Mouse (Mus musculus) cerebellum, postnatal 36 days (tissue): Measurements from ENCODE around the gene D17H6S53E.

Experiments used
- DNase-seq, 2 experiments: peaks; one replicate each; pipeline ENCODE4 v3.0.0; 2021 to 2022; ENCODE audit warnings: mixed read lengths in 2 of 2

D17H6S53E gene

DNA sequence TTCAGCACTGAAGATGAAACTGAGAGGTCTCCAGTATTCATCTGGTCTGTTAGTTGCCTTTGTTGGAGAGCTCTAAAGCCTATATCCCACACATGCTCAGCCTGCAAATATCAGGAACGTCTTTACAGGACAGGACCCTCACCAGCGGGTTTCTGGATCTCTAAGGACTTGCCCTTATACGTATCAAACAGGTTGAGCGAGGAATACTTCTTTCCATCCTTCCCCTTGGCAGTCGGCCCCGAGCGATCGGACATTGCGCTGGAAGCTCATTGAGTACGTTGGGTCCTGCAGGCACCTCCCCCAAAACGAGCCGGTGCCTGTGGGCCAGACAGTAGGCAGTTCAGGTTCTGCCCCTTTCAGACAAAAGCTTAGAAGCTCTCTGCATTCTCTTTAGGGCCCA is 36.6 kb downstream of the D17H6S53E start:
- DNase-seq, result no peak

DNA sequence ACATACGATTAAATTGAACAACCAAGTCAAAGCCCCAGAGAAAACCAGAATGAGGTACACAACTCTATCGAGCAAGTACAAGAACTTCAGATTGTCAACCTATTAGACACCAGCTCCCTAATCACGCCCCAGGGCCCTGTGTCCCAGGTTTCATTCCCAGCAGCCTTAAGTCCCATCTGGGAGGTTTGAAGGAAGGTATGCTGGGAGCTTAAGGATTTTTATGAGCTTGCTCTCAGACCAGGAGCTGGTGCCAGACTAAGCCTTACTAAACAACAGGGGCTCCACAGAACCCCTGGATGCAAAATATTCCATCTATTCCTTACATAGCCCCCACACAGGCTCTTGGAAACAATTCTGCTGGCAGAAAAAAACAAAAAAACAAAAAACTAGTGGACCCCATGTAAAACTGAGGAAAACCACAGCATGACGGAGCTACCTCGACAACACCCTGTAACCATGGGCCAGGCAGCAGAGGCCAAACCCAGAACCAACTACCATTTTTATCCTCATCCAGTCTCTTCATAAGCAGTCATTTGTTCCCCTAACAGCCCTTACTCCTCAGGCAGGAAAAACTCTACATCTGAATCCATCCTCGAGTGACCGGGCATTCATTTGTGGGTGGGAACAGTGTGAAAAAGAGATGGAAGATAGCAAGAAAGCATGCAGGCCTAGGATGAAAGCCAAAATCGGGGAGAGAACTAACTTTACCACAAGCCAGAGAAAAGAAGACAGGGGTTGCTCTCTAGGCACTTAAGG is 37.3 kb downstream of the D17H6S53E start:
- no peak for DNase-seq

DNA sequence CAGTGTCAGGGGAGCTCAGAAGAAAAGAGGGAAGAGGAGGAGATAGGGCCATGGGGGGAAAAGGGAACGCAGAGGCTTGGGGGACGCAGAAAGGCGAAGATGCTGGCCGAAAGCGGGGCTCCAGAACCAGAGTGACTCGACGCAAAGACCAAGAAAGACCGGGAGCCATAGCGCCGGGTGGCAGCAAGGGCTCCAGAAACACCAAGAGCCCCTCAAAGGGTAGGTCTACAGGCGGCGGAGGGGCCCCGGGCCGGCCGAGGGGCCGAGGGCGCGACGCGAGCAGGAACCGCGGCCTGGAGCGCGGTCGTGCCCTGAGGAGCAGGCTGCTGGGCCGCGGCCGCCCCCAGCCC is 38.0 kb downstream of the D17H6S53E start:
- DNase-seq, result peak in 1 of 2 experiments; percentile 45

DNA sequence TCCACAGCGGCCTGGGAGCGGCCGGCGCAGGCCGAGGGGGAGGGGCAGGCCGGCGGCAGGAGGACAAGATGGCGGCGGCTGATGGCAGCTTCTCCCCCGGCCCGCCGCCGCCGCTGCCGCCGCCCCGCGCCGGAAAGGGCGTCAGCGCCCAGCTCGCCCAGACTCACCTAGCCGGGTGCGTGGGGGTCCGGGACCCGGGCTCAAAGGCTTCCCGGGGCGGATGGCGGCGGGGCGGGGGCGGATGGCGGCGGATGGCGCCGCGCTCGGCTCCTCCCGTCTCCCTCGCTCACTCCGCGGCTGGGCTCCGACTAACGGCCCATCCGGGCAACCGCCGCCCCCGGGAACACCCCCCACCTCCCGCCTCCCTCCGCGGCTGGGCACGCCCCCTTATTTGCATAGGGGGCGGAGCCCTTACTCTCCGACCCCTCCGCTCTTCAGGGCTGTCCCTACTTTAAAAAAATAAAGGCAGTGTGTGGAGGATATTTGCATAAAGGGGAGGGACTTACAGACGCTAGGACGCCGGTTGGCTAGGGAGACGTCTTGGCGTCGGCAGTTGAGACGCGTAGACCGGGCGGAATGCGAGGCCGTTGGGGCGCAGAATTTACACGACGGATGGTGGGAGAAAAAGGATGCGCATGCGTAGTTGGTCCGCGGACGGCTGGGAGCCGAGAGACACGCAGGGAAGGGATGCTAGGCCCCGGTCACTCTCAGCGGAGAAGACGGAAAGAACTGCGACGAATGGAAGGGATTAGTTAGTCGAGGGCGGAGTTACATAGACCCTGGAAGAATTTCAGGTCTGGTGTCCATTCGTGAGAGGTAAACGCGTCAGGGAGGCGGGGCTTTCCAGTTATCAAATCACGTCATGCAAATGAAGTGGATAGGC is 38.6 kb downstream of the D17H6S53E start, which contains the start of gene Prrc2a:
TSS of gene Prrc2a (minus strand) at position 330 of the 883 bp plus-strand sequence.
- DNase-seq, result peak; percentile 98 to 99

DNA sequence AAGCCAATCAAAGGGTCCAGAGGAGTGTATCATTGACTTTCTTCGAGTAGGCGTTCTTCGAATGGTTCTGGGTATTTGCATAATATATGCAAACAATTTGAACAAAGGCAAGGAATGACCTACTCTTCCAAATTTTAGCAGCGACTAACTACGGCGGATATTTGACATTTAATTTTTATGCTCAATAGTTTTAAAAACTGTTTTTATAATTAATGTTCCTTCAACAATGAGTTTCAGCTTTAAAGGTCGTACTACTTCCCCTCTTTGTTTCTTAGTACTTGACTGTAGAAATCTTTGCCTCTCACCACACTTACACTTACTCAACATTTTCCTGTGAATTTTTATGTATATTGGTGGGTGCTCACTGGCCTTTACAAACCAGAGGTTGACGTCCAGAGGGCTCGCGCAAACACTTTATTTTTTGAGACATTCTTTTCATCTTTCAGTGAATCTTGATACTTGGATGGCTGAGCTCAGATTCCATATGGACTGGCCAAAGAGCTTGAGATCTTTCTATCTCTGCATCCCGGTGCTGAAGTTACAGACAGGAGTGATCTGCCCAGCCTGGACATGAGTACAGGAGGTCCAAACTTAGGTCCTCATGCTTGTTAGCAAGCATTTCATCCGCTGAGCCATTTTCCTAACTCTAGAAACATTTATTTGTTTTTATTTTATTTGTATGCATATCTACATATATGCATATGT is 39.4 kb downstream of the D17H6S53E start:
- no peak for DNase-seq

DNA sequence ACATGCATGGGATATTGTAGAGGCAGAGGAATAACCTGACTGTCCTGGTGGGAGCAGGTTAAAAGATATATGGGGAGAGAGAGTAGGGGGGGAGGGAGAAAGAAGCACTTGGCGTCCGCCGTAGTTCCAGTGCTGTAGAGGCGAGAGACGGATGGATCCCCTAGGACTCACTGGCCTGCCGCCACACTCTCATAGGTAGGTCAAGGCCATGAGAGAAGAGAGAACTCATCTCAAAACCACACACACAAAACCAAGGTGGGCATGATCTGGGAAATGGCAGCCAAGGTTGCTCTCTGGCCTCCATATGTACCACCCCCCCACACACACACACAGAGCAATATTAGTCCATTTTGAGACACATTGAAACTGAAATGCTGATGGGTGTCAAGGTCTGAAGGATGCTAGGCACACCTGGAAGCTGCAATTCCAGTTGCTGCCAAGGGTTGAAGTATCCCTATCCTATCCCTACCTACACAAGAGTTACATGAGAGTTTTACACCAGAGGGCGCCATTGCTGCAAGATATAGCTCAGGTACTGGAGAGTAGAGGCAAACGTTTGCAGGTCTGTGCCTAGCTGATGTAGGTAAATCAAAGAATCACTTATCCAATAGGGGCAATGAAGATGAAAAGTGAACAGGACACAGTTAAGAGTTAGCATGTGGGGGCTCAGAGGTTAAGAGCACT is 40.3 kb downstream of the D17H6S53E start:
- DNase-seq, result peak; percentile 61 to 80

DNA sequence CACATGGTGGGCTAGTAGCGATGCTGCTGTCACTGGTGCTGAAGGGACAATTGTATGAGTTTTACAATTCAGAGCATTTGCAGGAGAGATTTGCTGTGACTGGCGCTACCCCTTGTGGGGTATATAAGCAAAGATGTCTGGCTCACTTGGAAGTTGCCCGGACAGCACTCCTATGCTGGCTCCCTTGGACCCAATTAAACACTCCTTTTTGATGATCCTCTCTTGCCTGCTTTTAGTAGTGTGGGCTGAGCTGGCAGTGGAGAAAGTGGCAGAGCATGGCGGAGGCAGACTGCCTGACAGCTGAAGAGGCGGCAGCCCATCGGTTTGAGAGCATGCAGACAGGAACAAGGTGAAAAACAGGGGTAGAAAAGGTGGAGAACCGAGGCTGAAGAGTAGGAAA is 41.6 kb downstream of the D17H6S53E start:
- no peak for DNase-seq

DNA sequence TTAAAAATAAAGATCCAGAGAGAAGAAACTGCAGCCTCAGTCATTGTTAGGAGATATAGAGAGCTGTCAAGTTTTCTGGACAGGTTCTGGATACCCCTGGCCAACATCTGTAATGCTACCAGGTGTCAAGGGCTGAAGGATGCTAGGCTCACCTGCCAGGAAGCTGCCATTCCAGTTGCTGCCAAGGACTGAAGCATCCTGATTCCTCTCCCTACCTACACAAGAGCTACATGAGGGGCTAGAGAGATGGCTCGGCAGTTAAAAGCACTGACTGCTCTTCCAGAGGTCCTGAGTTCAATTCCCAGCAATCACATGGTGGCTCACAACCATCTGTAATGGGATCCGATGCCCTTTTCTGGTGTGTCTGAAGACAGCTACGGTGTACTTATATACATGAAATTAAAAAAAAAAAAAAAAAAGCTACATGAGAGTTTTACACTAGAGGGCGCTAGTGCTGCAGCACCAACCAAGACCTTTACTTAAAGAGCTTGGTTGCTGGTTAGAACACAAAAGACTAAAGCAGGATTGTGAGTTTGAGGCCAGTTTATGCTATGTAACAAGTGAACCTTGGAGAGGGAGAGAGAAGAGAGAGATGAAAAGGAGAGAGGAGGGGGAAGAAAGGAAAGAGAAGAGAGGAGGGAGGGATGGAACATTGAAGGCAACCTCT is 42.5 kb downstream of the D17H6S53E start:
- peak in 1 of 2 experiments; percentile 39 for DNase-seq

DNA sequence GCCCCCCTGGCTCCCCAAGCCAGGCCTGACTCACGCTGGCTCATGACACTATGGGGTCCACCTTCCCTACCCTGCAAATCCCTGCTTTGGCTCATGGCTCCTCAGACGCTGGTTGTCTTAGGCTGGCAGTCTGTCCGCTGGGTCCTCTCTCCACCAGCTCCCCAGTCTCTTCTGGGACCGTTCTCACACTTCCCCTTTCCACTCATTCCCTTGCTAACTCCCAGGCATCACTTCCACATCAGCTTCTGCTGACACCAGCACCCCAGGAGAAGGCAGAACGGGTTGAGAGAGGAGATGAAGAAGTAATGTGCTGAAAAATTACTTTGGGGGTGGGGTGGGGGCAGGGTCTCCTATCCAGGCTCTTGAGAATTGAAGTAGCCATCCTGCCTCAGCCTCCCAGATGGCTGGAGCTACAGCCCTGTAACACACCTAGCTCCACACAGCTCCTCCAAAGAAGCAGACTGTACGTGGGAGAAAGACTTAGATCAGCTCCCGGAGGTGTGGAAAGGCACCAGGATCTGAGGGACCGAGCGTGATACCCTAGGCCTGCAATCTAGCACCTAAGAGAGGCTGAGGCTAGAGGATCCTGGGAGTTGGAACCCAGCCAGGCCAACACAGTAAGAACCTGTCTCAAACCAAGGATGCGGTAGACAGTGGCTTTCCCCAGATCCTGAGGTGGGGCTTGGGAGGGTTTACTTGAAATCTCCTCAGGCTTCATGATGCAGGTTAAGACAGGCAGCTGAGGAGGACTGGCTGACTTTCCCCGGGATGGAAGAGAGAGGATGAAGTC is 46.5 kb downstream of the D17H6S53E start:
- no peak for DNase-seq

DNA sequence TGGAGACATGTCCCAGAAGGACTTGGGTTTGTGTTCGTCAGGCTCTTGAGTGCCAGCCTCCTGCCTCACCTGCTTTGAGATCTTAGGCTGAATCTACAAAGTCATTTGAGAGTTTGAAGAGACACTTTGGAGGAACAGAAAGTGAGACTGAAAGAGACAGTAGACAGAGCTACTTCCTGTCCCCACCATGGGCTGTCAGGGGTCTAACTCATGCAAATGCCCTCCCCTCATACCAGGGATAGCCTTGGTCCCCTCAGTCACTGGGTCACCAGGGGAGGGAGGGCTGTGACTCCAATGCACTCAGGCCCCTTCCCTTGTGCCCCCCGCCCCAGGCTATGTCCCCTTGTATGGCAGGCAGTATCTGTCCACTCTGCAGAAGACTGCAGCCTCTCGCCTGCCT is 47.2 kb downstream of the D17H6S53E start:
- no peak for DNase-seq

DNA sequence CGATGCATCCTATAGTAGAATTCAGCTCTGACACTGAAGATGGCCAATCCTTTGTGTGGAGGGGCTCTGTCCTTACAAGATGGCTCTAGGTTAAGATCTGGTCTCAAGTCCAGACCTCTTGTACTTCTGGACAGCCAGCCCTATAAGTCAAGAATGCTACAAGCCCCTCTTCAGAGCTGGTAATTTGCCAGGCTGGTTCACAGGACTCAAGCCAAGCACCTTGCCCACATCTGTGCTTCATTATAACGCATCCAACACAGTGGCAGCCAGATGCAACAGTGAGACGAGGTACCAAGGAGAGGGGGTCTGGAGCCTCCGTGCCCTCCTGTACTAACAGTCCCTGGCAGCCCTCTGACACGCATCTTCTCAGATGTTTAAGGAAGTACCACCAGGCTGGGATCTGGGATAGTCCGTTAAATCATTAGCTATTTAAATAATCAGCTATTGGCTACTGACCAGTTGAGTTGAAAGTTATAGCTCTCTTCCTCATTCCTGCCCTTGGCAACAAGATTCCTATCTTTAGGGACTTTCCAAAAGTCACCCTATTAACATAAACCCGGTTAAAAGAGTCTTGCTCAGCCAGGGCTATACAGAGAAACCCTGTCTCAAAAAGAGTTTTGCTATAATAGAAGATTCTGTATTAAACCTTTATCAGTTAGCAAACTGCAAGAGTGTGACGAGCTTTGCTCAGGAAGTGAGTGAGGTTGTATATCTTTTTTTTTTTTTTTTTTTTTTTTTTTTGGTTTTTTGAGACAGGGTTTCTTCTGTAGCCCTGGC is 48.2 kb downstream of the D17H6S53E start:
- no peak for DNase-seq

DNA sequence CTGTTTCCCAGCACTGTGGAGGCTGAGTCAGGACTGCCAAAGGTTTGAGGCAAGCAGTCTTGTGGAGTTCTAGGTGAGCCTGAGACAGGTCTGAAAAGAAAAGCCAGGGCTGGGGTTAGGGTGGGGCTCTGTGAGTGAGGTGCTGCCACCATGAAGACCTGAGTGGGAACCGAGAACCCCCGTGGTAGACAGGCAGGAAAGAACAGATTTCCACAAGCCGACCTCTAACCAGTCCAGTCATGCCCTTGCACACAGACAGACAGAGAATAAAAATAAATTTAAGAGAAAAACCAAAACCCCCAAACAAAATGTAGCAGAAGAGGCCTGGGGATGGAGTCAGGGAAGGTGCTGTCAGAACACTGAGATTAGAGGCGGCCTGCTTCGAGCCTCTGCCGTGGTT is 49.2 kb downstream of the D17H6S53E start:
- no peak for DNase-seq

DNA sequence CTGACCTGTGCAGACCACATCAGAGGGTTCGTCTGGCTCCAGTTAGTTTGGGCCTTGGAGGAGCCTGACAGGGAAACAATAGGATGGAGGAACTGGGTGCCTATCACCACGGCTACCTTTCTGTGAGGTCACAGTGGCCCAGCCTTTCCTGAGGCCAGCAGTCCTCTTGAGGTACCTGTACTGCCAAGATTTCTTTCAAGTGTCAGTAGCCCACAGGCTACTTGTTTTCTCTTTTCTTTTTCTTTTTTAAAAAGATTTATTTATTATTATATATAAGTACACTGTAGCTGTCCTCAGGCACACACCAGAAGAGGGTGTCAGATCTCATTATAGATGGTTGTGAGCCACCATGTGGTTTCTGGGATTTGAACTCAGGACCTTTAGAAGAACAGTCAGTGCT is 49.8 kb downstream of the D17H6S53E start, which contains the start of gene Aif1:
TSS of gene Aif1 (minus strand) at position 101 of the 400 bp plus-strand sequence.
- DNase-seq, result no peak
